Mouse (Mus musculus): ENCODE measurements around the gene Zc3h7a. TPM values are rescaled to one million over a fixed set of nuclear protein-coding genes. Genes with fewer than 3 reads are reported as not detected.
A peak's percentile ranks its signal among the peaks of the same experiment; 100 is the strongest.
"Not testable (repeated sequence)": the region's sequence is repeated elsewhere in the genome, so short reads cannot be mapped to it uniquely, and the experiment has no call there.

The Zc3h7a gene
- polyA plus RNA-seq, 2 experiments: 26.2 to 52.6 TPM

DNA sequence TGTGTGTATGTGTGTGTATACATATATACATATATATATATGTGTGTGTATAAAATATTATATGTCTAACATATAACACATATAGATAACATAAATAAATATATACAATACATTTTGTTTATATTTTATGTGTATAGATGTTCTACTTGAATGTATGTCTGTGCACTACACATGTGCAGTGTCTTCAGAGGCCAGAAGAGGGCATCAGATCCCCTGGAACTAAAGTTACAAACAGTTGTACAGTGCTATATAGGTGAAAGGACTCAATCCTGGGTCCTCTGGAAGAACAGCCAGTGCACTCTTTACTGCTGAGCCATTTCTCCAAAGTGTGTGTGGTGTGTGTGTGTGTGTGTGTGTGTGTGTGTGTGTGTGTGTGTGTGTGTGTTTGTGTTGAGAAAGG lies 21.7 kb downstream of the Zc3h7a start:
- Histone ChIP-seq H3K36me3 (replicated peaks; ENCODE audit: control insufficient read depth, insufficient read depth, low read depth) (peaks cover 45% of the 10 kb centered on the region), H3K9me3 (ENCODE audit: control insufficient read depth, low read length) (no peaks in the 10 kb centered on the region; the same call in 1 of the 2 replicates), H3K27ac (no peak overlapping the region), H3K4me1 (replicated peaks; ENCODE audit: control insufficient read depth in 2 of 2, insufficient read depth in 2 of 2, low read length in 1 of 2) (no peaks in the 10 kb centered on the region), H3K9ac (replicated peaks) (no peak overlapping the region), H3K4me3 (ENCODE audit: insufficient read depth in 1 of 2, low read depth in 2 of 2, low read length in 2 of 2) (no peak overlapping the region), H3K27me3 (ENCODE audit: control insufficient read depth, insufficient read depth, low read length) (no peaks in the 10 kb centered on the region), H3K4me2 (ENCODE audit: low read depth) (no peak overlapping the region)
- DNase-seq (ENCODE audit: low read depth in 3 of 3, low spot score in 3 of 3) (no peak), ATAC-seq (ENCODE audit: insufficient read depth) (no peak)
- TF ChIP-seq EP300 (IDR thresholded peaks at IDR 0.05; ENCODE audit: low read depth) (no peak), CTCF (IDR thresholded peaks at IDR 0.05; ENCODE audit: low read depth) (peak; percentile 32; the same call in 1 of the 2 replicates)

DNA sequence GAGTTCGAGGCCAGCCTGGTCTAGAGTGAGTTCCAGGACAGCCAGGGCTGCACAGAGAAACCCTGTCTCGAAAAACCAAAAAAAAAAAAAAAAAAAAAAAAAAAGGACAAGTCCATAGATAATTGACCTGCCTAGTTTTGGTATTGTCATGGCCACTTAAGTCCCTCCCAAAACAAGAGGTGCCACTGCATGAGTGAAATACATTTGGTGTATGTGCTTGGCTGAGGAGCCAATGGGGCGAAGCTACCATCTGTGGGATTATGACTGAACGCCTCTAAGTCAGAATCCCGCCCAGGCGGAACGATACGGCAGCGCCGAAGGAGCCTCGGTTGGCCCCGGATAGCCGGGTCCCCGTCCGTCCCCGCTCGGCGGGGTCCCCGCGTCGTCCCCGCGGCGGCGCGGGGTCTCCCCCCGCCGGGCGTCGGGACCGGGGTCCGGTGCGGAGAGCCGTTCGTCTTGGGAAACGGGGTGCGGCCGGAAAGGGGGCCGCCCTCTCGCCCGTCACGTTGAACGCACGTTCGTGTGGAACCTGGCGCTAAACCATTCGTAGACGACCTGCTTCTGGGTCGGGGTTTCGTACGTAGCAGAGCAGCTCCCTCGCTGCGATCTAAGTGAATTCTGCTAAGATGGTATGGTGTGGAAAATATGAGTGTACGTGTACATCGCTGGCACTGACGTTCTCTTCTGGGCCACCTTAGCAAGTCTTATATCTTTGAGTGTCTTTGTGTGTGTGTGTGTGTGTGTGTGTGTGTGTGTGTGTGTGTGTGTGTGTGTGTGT lies 32.3 kb downstream of the Zc3h7a start:
- H3K27me3 ChIP-seq (ENCODE audit: control insufficient read depth, insufficient read depth, low read length); H3K4me2 ChIP-seq (ENCODE audit: low read depth); H3K27ac ChIP-seq; H3K9me3 ChIP-seq (ENCODE audit: control insufficient read depth, low read length); H3K4me1 ChIP-seq (replicated peaks; ENCODE audit: control insufficient read depth in 2 of 2, insufficient read depth in 2 of 2, low read length in 1 of 2); H3K9ac ChIP-seq (replicated peaks); DNase-seq (ENCODE audit: low read depth in 3 of 3, low spot score in 3 of 3); H3K4me3 ChIP-seq (ENCODE audit: insufficient read depth in 1 of 2, low read depth in 2 of 2, low read length in 2 of 2); ATAC-seq (ENCODE audit: insufficient read depth): not testable (repeated sequence)
- H3K36me3 ChIP-seq (replicated peaks; ENCODE audit: control insufficient read depth, insufficient read depth, low read depth): peaks cover 20% of the 10 kb centered on the region
- WGBS (ENCODE audit: insufficient replicate concordance): 21% methylated on average over 54 of the region's 56 CpGs

DNA sequence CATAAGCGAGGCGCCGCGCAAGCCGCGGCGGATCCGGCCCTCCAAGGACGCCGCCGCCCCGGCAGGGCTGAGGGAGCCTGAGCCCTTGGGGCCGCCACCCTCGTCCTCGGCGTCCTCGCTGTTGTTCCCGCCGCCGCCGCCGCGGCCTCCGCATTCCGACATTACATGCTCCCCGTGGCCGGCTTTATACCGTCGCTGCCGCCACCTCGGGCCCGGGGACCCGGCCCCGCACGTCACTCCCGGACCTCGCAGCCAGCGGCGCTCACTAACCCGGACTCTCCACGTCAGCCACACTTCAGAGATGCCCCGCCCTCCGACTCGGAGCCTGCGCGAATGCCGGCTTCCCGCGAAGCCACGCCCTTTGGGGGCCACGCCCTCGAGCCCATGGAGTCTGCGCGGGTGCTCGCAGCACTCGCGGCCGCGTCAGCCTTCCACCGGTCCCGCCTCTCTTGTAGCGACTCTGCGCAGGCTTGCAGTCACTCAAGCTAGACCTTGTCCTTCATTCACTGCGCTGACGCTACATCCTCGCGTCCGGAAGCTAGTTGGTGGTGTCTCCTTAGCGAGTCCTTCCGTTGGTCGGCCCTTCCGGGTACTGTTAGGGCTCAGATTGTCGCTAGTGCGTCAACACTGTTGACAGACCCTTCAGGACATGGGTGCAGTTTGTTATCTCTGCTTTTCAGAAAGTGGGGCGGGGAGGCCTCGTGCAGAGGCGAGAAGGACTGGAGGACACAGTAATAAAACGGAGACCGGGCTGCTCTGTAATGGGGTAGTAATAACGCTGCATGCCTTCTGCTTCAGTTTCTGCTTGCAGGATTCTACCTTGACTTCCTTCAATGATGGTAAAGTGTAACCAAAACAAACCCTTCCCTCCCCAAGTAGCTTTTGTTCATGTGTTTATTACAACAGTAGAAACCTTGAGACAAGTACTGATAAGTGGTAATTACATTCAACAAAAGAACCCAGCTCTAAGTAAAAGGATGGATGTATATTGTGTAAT lies 41.5 kb downstream of the Zc3h7a start, which contains the start of gene Txndc11:
Gene Txndc11 (minus strand): TSS at position 303 of the 997 bp plus-strand sequence.
- peak within 1 kb of the TSS; percentile 97 for H3K9ac ChIP-seq (replicated peaks)
- TF ChIP-seq EP300 (IDR thresholded peaks at IDR 0.05; ENCODE audit: low read depth) (peak; percentile 55; the same call in 1 of the 2 replicates), CTCF (IDR thresholded peaks at IDR 0.05; ENCODE audit: low read depth) (no peak)
- peaks cover 16% of the 10 kb centered on the region for H3K36me3 ChIP-seq (replicated peaks; ENCODE audit: control insufficient read depth, insufficient read depth, low read depth)
- peak within 1 kb of the TSS; percentile 97 for H3K27ac ChIP-seq
- peaks cover 23% of the 10 kb centered on the region in 2 experiments for H3K4me1 ChIP-seq (replicated peaks; ENCODE audit: control insufficient read depth in 2 of 2, insufficient read depth in 2 of 2, low read length in 1 of 2)
- ATAC-seq (ENCODE audit: insufficient read depth) (peak; percentile 91), DNase-seq (ENCODE audit: low read depth in 3 of 3, low spot score in 3 of 3) (peak; percentile 95 to 97 (median 96))
- H3K4me2 ChIP-seq (ENCODE audit: low read depth): peak within 1 kb of the TSS; percentile 94
- no peaks in the 10 kb centered on the region for H3K27me3 ChIP-seq (ENCODE audit: control insufficient read depth, insufficient read depth, low read length)
- under 1% methylated on average over 80 of the region's 80 CpGs for WGBS (ENCODE audit: insufficient replicate concordance)
- peak within 1 kb of the TSS; percentile 76 to 82 for H3K4me3 ChIP-seq (ENCODE audit: insufficient read depth in 1 of 2, low read depth in 2 of 2, low read length in 2 of 2)
- H3K9me3 ChIP-seq (ENCODE audit: control insufficient read depth, low read length): no peaks in the 10 kb centered on the region

DNA sequence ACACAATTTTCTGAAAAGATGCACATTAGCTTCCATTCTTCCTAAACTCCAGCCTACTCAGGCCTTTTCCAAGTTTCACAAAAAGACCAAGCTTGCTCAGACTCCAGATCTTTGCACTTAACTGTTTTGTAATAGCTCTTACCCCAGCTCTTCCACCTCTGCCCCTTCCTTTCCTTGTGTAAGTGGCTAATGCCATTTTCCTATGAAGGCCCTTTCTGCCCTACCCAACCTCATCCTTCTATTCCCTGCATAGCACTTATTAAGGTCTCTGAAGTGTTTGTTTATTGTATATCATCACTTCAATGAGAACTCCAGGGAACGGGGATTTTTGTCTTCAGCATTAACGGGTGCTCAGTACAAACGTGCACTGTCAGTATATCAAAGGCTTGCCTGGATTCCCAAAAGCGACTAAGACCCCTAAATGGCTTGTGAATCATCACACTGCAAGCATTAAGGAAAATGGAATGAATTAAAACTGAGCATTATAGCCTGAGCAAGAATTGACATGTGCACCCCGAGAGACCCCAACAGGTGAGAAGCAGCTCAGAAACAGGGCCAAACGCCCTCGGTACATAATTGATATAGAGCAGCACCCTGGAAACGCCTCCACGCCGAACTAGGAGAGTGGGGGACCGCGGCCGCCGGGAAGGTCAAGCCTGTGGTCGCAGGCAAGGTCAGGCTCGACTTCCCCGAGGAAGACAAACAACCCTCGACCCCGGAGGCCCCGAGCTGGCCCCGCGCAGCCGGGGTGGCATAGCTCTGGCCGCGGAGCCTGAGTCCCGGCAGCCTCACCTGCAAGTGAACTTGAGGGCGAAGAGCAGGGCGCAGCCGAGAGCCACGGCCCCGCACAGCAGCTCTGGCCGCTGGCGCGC lies 42.5 kb downstream of the Zc3h7a start:
- TF ChIP-seq CTCF (IDR thresholded peaks at IDR 0.05; ENCODE audit: low read depth) (no peak), EP300 (IDR thresholded peaks at IDR 0.05; ENCODE audit: low read depth) (no peak)
- Histone ChIP-seq H3K4me2 (ENCODE audit: low read depth) (peak overlapping the region; percentile 94), H3K27ac (peak overlapping the region; percentile 97), H3K27me3 (ENCODE audit: control insufficient read depth, insufficient read depth, low read length) (no peaks in the 10 kb centered on the region), H3K4me3 (ENCODE audit: insufficient read depth in 1 of 2, low read depth in 2 of 2, low read length in 2 of 2) (peak overlapping the region; percentile 73 to 76), H3K9ac (replicated peaks) (peak overlapping the region; percentile 97), H3K36me3 (replicated peaks; ENCODE audit: control insufficient read depth, insufficient read depth, low read depth) (peaks cover 13% of the 10 kb centered on the region), H3K4me1 (replicated peaks; ENCODE audit: control insufficient read depth in 2 of 2, insufficient read depth in 2 of 2, low read length in 1 of 2) (peaks cover 23% of the 10 kb centered on the region in 2 experiments), H3K9me3 (ENCODE audit: control insufficient read depth, low read length) (no peaks in the 10 kb centered on the region)
- no peak for DNase-seq (ENCODE audit: low read depth in 3 of 3, low spot score in 3 of 3)
- 0 out of 2 replicates have a peak, but pooled peaks have one; percentile 2 for ATAC-seq (ENCODE audit: insufficient read depth)
- under 1% methylated on average over 34 of the region's 34 CpGs for WGBS (ENCODE audit: insufficient replicate concordance)
